Mouse (Mus musculus) small intestine, adult 2 months (tissue): ENCODE measurements around the gene Wnt2.

Source experiments
- CTCF ChIP-seq: fragments of 200-500 bp; IDR thresholded peaks from 2 replicates; pipeline ENCODE4 v1.5.1; 2012; ENCODE audit warnings: low read depth, mild to moderate bottlenecking, control low read depth, inconsistent platforms, low read length, moderate library complexity, mixed read lengths; ENCODE audit not compliant: insufficient replicate concordance, insufficient read length; ENCODE audit errors: extremely low read depth
- POLR2A ChIP-seq: fragments of 200-500 bp; IDR thresholded peaks from 2 replicates; pipeline ENCODE4 v1.6.1; 2012; ENCODE audit warnings: low read depth, mild to moderate bottlenecking, control low read depth, inconsistent platforms, low read length, moderate library complexity

- TF ChIP-seq CTCF (no peak), POLR2A (no peak)
These were observed 6.1 kb downstream of the Wnt2 start for GRCm38 (mm10) chr6:18024133-18024794.
